Mouse (Mus musculus) midbrain, embryonic 15.5 days (tissue): ENCODE data around the gene Gm49361. TPM values are rescaled to one million over a fixed set of nuclear protein-coding genes. Genes with fewer than 3 reads are reported as not detected.
A peak's percentile ranks its signal among the peaks of the same experiment; 100 is the strongest.

Experiments used
- ATAC-seq: fragments of 200-750 bp; cut with Nextera tagmentation; replicated peaks from 2 replicates; pipeline ENCODE4 v1.8.0; 2017; ENCODE audit warnings: moderate TSS enrichment
- H3K27ac ChIP-seq: fragments of 300-500 bp; sonication (generic); 2 replicates; pipeline ENCODE4 v1.5.1; 2015; ENCODE audit warnings: mild to moderate bottlenecking, inconsistent platforms
- H3K27me3 ChIP-seq: fragments of 300-500 bp; sonication (generic); replicated peaks from 2 replicates; pipeline ENCODE4 v1.6.1; 2015; ENCODE audit warnings: inconsistent platforms
- H3K36me3 ChIP-seq: fragments of 300-500 bp; sonication (generic); replicated peaks from 2 replicates; pipeline ENCODE4 v1.6.1; 2015; ENCODE audit warnings: inconsistent platforms
- H3K4me1 ChIP-seq: fragments of 300-500 bp; sonication (generic); 2 replicates; pipeline ENCODE4 v1.6.1; 2015; ENCODE audit warnings: inconsistent platforms
- H3K4me2 ChIP-seq: fragments of 300-500 bp; sonication (generic); 2 replicates; pipeline ENCODE4 v1.6.1; 2015; ENCODE audit warnings: inconsistent platforms, mild to moderate bottlenecking, moderate library complexity
- H3K4me3 ChIP-seq: fragments of 300-500 bp; sonication (generic); 2 replicates; pipeline ENCODE4 v1.5.1; 2015; ENCODE audit warnings: mild to moderate bottlenecking, inconsistent platforms
- H3K9ac ChIP-seq: fragments of 300-500 bp; sonication (generic); 2 replicates; pipeline ENCODE4 v1.6.1; 2015; ENCODE audit warnings: mild to moderate bottlenecking, inconsistent platforms
- H3K9me3 ChIP-seq: fragments of 300-500 bp; sonication (generic); 2 replicates; pipeline ENCODE4 v1.6.1; 2016; ENCODE audit warnings: inconsistent platforms
- WGBS: fragments of 180-500 bp; shearing (Covaris S2); methylation state at CpG from one replicate; pipeline ENCODE4 v1.1.7; 2015; ENCODE audit warnings: mixed read lengths; 5-methylcytosine and 5-hydroxymethylcytosine counted together
- polyA plus RNA-seq: library from polyadenylated mRNA; unstranded; fragments of >200 nt; fragmentation: Nextera tagmentation; extraction: Ambion mirVana; gene quantifications from 2 replicates; pipeline ENCODE4 v1.2.1, GENCODE M21; 2015

Gene Gm49361
- not detected in 2 replicates for polyA plus RNA-seq

- Histone ChIP-seq H3K27ac (peak within 1 kb of the TSS; percentile 74), H3K9me3 (no peaks in the 10 kb centered on the region), H3K4me2 (peak within 1 kb of the TSS; percentile 97), H3K4me1 (peaks cover 21% of the 10 kb centered on the region), H3K27me3 (peaks cover 10% of the 10 kb centered on the region; the same call in 1 of the 2 replicates), H3K4me3 (peak within 1 kb of the TSS; percentile 90), H3K9ac (peak within 1 kb of the TSS; percentile 73), H3K36me3 (no peaks in the 10 kb centered on the region)
- peak; percentile 89 for ATAC-seq
- under 1% methylated on average over 67 of the region's 68 CpGs for WGBS
Observed at GRCm38 (mm10) chr14:57746001-57746771, at the start of gene Gm49361. Gm49361 (minus strand) TSS chr14:57746103.

GRCm38 (mm10) chr14:57791171-57791570, 45.3 kb upstream of the Gm49361 start:
- H3K36me3 ChIP-seq, result no peaks in the 10 kb centered on the region
- no peaks in the 10 kb centered on the region for H3K27me3 ChIP-seq
- no peaks in the 10 kb centered on the region for H3K9me3 ChIP-seq
- H3K9ac ChIP-seq, result no peak overlapping the region
- H3K4me3 ChIP-seq, result no peak overlapping the region
- 79% methylated on average over 4 of the region's 4 CpGs for WGBS
- no peak overlapping the region for H3K27ac ChIP-seq
- no peak overlapping the region for H3K4me2 ChIP-seq
- ATAC-seq, result no peak
- H3K4me1 ChIP-seq, result no peaks in the 10 kb centered on the region

GRCm38 (mm10) chr14:57789759-57790158, 43.9 kb upstream of the Gm49361 start:
- no peaks in the 10 kb centered on the region for H3K4me1 ChIP-seq
- H3K9ac ChIP-seq, result no peak overlapping the region
- H3K36me3 ChIP-seq, result no peaks in the 10 kb centered on the region
- no peaks in the 10 kb centered on the region for H3K27me3 ChIP-seq
- 92% methylated on average over 9 of the region's 9 CpGs for WGBS
- no peak overlapping the region for H3K4me2 ChIP-seq
- no peaks in the 10 kb centered on the region for H3K9me3 ChIP-seq
- no peak for ATAC-seq
- H3K4me3 ChIP-seq, result no peak overlapping the region
- H3K27ac ChIP-seq, result no peak overlapping the region

GRCm38 (mm10) chr14:57789311-57789710, 43.4 kb upstream of the Gm49361 start:
- H3K4me2 ChIP-seq, result no peak overlapping the region
- H3K9ac ChIP-seq, result no peak overlapping the region
- 80% methylated on average over 2 of the region's 2 CpGs for WGBS
- no peaks in the 10 kb centered on the region for H3K4me1 ChIP-seq
- H3K4me3 ChIP-seq, result no peak overlapping the region
- H3K27me3 ChIP-seq, result no peaks in the 10 kb centered on the region
- ATAC-seq, result no peak
- no peaks in the 10 kb centered on the region for H3K36me3 ChIP-seq
- H3K27ac ChIP-seq, result no peak overlapping the region
- no peaks in the 10 kb centered on the region for H3K9me3 ChIP-seq

GRCm38 (mm10) chr14:57787406-57787805, 41.5 kb upstream of the Gm49361 start:
- no peak for ATAC-seq
- 68% methylated on average over 4 of the region's 4 CpGs for WGBS

GRCm38 (mm10) chr14:57772157-57772815, 26.4 kb upstream of the Gm49361 start:
- Histone ChIP-seq H3K4me1 (no peaks in the 10 kb centered on the region), H3K4me3 (no peak overlapping the region), H3K27me3 (no peaks in the 10 kb centered on the region), H3K9me3 (no peaks in the 10 kb centered on the region), H3K27ac (no peak overlapping the region), H3K4me2 (no peak overlapping the region), H3K9ac (no peak overlapping the region), H3K36me3 (no peaks in the 10 kb centered on the region)
- WGBS, result 89% methylated on average over 6 of the region's 6 CpGs
- no peak for ATAC-seq

More at GRCm38 (mm10) chr14:57787406-57787805, 41.5 kb upstream of the Gm49361 start:
- no peak overlapping the region for H3K4me2 ChIP-seq
- H3K9me3 ChIP-seq, result no peaks in the 10 kb centered on the region
- H3K4me3 ChIP-seq, result no peak overlapping the region
- H3K36me3 ChIP-seq, result no peaks in the 10 kb centered on the region
- H3K4me1 ChIP-seq, result no peaks in the 10 kb centered on the region
- H3K27ac ChIP-seq, result no peak overlapping the region
- H3K9ac ChIP-seq, result no peak overlapping the region
- no peaks in the 10 kb centered on the region for H3K27me3 ChIP-seq

GRCm38 (mm10) chr14:57769102-57769501, 23.2 kb upstream of the Gm49361 start:
- H3K9ac ChIP-seq, result no peak overlapping the region
- no peak overlapping the region for H3K27ac ChIP-seq
- H3K4me1 ChIP-seq, result no peaks in the 10 kb centered on the region
- H3K9me3 ChIP-seq, result no peaks in the 10 kb centered on the region
- no peaks in the 10 kb centered on the region for H3K36me3 ChIP-seq
- no peak overlapping the region for H3K4me2 ChIP-seq
- no peaks in the 10 kb centered on the region for H3K27me3 ChIP-seq
- 96% methylated on average over 5 of the region's 5 CpGs for WGBS
- ATAC-seq, result no peak
- H3K4me3 ChIP-seq, result no peak overlapping the region

- Histone ChIP-seq H3K9ac (no peak overlapping the region), H3K9me3 (no peaks in the 10 kb centered on the region), H3K36me3 (no peaks in the 10 kb centered on the region), H3K4me3 (no peak overlapping the region), H3K4me1 (no peaks in the 10 kb centered on the region), H3K4me2 (no peak overlapping the region), H3K27me3 (no peaks in the 10 kb centered on the region), H3K27ac (no peak overlapping the region)
- WGBS, result 48% methylated on average over 10 of the region's 10 CpGs
- ATAC-seq, result no peak
Observed at GRCm38 (mm10) chr14:57760447-57761412, 14.8 kb upstream of the Gm49361 start.

- Histone ChIP-seq H3K9me3 (no peaks in the 10 kb centered on the region), H3K4me2 (no peak within 1 kb of the TSS), H3K9ac (no peak within 1 kb of the TSS), H3K27me3 (no peaks in the 10 kb centered on the region), H3K4me1 (0 out of 2 replicates have a peak, but pooled peaks cover 3% of the 10 kb centered on the region), H3K36me3 (no peaks in the 10 kb centered on the region), H3K4me3 (no peak within 1 kb of the TSS), H3K27ac (no peak within 1 kb of the TSS)
- no peak for ATAC-seq
- 87% methylated on average over 4 of the region's 4 CpGs for WGBS
Observed at GRCm38 (mm10) chr14:57758237-57758636, 12.3 kb upstream of the Gm49361 start, which contains the start of gene Lats2. Lats2 (minus strand) TSS chr14:57758388.

GRCm38 (mm10) chr14:57756094-57756493, 10.2 kb upstream of the Gm49361 start:
- no peak overlapping the region for H3K4me3 ChIP-seq
- H3K4me2 ChIP-seq, result no peak overlapping the region
- no peak overlapping the region for H3K27ac ChIP-seq
- no peaks in the 10 kb centered on the region for H3K27me3 ChIP-seq
- 0 out of 2 replicates have a peak, but pooled peaks cover 4% of the 10 kb centered on the region for H3K4me1 ChIP-seq
- 88% methylated on average over 4 of the region's 4 CpGs for WGBS
- ATAC-seq, result no peak
- no peaks in the 10 kb centered on the region for H3K36me3 ChIP-seq
- H3K9ac ChIP-seq, result no peak overlapping the region
- no peaks in the 10 kb centered on the region for H3K9me3 ChIP-seq

GRCm38 (mm10) chr14:57755661-57756060, 9.8 kb upstream of the Gm49361 start:
- H3K4me3 ChIP-seq, result no peak overlapping the region
- no peak for ATAC-seq
- no peak overlapping the region for H3K4me2 ChIP-seq
- H3K4me1 ChIP-seq, result 0 out of 2 replicates have a peak, but pooled peaks cover 4% of the 10 kb centered on the region
- no peak overlapping the region for H3K9ac ChIP-seq
- no peaks in the 10 kb centered on the region for H3K36me3 ChIP-seq
- H3K27me3 ChIP-seq, result no peaks in the 10 kb centered on the region
- H3K9me3 ChIP-seq, result no peaks in the 10 kb centered on the region
- 96% methylated on average over 2 of the region's 2 CpGs for WGBS
- H3K27ac ChIP-seq, result no peak overlapping the region
